Mouse (Mus musculus) ES-Bruce4 (cell line): ENCODE measurements around the gene Tbxa2r.

Experiments
- CTCF ChIP-seq: IDR thresholded peaks from one replicate; pipeline ENCODE4 v1.8.1; 2011; ENCODE audit warnings: low read depth, low read length
- EP300 ChIP-seq: IDR thresholded peaks from 2 replicates; pipeline ENCODE4 v1.6.1; 2011; ENCODE audit warnings: low read depth, low read length; ENCODE audit not compliant: insufficient read depth
- POLR2A ChIP-seq: IDR thresholded peaks from one replicate; pipeline ENCODE4 v1.8.1; 2011; ENCODE audit warnings: low read length; ENCODE audit not compliant: insufficient read depth

DNA sequence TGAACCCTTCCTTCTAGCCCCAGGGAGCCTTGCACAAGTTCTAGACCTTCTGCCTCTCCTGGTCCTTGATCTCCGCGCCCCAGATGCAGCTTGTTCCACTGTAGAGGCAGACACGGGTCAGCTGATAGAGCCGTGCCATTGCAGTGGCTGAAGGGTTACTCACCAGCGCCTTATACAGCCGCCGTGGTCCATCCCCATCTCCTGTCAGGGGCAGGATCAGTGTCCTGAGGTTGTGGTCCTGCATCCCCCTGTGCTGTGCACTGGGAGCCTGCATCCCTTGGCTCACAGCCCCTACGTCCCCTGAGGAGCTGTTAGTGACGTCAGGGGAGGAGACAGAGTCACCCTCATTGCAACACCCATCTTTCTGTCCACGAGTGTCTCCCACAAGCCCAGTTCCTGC, 25.3 kb upstream of the Tbxa2r start:
- TF ChIP-seq CTCF (no peak), EP300 (no peak), POLR2A (no peak)
